Mouse (Mus musculus): ENCODE measurements at regions not wholly inside any gene's neighbourhood (a gene's known extent, or its start where the extent isn't known, plus 50 kb on each side); places are given as distances from the start of the nearest gene placed in this dataset.

- no peak for DNase-seq
These were observed 441.7 kb downstream of the Adam3 start for GRCm38 (mm10) chr8:24283901-24284405.

DNA sequence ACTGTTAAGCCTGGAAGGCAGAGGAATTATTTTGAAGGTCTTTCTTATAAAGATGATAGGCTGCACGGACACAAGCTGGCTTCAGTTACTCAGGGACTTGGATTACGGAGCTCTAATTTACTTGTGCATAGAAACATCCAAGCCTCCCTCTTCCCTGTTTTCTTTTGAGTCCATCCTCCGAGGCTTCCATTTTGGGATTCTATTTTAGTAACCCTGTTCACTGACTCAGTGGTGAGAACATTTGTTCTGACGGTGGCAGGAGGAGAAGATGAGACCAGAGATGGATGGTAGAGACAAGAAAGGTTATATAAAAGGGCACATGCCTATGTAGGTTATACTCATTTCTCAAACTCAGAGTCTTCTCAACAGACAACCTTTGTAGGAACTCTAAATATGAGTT is 445.4 kb downstream of the Adam3 start:
- DNase-seq = no peak

DNA sequence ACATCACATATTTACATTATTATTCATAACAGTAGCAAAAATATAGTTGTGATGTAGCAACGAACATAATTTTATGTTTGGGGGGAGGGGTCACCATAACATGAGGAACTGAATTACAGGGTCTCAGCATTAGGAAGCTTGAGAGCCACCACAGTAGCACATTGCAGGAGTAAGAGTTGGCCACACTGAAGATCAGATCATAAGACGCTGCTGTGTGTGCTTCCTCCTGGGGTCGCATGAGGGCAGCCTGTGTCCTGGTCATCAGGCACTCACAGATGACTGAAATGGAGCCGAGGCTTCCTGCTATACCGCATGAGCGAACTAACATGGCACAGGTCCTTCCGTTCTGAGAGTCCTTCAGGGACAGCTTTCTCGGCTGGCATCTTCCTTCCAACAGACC is 447.3 kb downstream of the Adam3 start:
- peak; percentile 11 for DNase-seq

DNA sequence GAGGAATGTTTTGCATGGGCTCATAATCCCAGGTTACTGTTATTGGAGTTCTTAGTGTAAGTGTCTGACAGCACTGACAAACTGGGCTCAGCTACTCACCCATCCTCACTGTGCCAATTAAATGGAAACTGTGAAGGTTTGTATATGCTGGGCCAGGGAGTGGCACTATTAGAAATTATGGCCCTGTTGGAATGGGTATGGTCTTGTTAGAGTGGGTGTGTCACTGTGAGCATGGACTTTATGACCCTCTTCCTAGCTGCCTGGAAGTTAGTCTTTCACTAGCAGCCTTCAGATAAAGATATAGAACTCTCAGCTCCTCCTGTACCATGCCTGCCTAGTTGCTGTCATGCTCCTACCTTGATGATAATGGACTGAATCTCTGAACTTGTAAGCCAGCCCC is 464.3 kb downstream of the Adam3 start:
- DNase-seq = no peak

DNA sequence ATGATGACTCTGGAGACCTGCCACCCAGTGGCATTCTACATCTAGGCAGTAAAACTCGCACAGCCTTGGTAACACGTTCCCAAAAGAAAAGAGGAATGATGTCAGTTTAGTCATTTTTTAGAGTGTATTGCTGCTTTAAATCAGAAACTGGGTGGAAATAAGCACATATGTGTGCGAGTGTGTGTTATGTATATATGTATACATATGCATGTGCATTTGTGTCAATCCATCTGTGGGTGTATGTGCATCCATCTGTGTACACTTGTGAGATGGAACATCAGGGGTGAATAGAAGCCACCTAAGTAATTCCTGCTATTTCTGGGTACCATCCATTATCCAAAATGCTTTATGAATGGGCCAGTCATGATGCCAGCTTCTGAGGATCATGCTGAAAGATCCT is 467.0 kb downstream of the Adam3 start:
- no peak for DNase-seq

GRCm38 (mm10) chr8:24242211-24242610 is 483.4 kb downstream of the Adam3 start:
- DNase-seq = no peak

DNA sequence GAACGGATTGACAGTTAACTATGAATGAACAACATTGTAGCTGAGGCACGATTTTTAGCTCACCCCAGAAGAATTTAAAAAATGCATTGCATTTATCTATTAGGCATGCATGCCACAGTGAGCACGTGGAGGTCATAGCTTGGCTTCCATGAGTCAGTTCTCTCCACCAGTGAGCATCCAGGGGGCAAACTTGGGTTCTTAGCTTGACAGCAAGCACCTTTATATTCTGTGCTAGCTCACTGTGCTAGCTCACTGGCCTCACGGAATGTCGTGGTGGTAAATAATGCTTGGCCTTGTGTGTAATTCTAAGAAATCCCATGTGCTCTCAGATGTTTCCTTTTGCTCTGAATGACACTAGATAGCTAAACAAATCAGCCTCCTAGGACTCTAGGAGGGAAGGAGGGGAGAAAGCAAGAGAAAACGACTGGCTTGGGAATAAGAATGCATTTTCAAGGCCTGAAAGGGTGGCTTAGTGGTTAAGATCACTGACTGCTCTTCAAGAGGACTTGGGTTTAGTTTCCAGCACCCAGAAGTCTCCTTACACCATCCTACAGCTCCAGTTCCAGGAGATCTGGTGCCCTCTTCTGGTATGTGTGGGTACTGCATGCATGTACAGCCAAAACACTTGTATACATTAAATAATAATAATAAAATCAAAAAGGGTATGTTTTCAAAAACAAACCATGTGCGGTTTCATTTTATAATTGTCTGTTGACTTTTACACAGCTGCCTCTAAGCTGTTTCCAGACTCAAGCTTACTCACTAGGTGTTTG is 485.3 kb downstream of the Adam3 start:
- no peak for DNase-seq

GRCm38 (mm10) chr8:24234981-24235380 is 490.7 kb downstream of the Adam3 start:
- DNase-seq = no peak

DNA sequence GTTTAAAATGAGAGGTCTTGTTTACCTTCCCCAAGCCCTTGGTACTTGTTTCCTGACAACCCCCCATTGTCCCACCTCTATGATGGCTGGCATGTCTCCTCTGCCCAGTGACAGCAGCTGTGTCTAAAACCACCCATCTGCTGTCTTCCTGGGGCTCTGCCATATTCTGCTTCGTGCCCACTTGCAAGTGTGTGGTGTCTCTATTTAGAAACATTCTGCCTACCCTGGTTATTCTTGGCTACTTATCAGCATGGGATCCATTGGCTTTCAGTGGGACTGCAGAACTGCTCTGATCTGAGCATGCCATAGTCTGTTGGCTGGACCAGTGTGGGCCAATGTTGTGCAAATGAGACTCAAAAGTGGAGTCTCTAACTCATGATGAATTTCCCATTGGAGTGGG is 497.5 kb downstream of the Adam3 start:
- no peak for DNase-seq

- no peak for DNase-seq
These were observed 498.1 kb downstream of the Adam3 start for GRCm38 (mm10) chr8:24227331-24228072.

- DNase-seq = no peak
These were observed 505.4 kb downstream of the Adam3 start for GRCm38 (mm10) chr8:24220222-24220621.

- no peak for DNase-seq
These were observed 509.0 kb downstream of the Adam3 start for GRCm38 (mm10) chr8:24216655-24217054.

DNA sequence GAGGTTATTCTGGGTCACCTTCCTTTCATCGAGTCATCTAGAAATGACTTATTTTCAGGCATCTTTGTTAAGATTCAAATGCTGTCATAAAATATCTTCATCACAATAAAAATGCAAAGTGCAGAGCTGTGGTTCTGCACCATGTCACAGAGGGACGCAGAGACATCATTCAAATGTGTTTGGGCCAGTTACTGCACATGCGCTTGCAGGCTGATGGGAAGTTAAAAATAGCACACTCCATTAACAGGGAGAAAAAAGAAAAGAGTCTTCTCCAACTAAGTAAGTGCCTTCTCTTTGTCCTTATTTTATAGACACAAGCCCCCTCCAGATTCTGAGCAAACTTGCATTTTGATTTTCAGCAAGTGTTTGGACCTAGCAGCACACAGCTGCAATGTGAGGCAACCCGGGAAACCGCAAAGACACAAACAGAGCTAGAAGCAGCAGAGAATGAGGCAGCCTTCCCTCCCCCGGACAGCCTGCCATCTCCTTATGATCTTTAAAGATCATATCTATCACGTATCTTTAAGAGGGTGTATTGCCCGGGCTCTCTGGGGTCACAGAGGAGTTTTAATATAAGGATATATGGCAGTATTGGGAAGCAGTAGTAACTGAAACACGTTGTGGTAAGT is 510.0 kb downstream of the Adam3 start:
- DNase-seq = no peak

GRCm38 (mm10) chr8:24214315-24214714 is 511.3 kb downstream of the Adam3 start:
- DNase-seq = no peak

DNA sequence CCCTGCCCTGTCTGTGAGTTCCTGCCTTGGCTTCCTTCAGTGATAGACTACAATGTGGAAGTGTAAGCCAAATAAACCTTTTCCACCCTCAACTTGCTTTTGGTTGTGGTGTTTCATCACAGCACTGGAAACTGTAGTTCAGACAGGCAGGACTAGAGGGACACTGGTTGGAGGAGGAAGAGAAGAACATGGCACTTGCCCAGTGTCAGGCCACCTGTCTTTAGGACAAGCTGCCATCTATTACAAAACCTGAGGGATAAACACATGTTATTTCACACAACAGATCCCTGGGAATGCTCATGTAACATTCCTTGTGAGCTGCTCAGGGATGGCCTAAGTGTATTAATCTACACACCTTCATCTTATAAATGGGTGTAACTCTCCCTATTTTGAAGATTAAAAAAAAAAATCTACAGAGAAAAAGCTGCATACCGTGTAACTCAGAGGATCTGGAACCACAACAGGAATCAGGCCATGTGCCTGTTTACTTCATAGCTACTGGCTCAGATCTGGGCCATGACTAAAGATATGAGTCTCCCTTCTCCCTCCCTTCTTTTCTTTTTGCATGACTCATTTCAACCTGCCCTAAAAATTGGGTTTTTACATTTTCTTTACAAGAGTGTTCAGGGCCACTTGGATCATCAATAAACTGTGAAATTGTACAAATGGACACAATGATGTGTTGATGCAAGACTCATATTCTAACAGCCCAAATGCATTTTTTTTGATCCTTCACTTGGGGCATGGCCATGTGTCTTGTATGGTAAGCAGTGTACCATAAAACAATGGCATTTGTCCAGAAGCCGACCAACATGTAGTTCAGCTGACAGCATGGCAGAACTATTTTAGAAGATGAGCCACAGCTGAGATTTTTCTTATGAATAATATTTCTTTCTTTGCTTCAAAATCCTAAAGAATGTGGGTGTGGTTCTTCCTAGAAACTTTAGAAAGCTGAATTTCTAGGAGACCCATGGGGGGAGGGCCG is 513.1 kb downstream of the Adam3 start:
- no peak for DNase-seq

DNA sequence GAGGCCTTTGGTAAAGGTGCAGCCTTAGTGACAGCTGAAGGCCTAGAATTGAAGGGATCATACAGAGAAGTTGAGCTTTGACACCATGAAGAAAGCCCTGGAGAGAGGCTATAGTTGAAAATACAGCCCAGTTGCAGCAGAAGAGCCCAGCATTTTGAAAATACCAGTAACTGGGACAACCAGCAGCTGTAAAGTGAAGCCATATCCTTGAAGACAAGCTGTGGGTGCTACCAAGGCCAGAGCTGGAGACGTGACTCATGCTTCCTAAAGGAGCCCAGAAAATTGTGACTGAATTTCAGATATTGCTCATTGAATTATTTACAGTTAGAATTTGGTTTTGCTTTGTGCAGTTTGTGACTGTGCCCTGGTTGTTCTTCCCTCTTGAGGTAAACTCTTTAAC is 514.6 kb downstream of the Adam3 start:
- no peak for DNase-seq
